Mouse (Mus musculus): Measurements from ENCODE around the gene Soga1. TPM values are rescaled to one million over a fixed set of nuclear protein-coding genes. Genes with fewer than 3 reads are reported as not detected.

Soga1 gene
- total RNA-seq, 2 experiments from 2014 or later = 17.1 to 17.7 TPM

DNA sequence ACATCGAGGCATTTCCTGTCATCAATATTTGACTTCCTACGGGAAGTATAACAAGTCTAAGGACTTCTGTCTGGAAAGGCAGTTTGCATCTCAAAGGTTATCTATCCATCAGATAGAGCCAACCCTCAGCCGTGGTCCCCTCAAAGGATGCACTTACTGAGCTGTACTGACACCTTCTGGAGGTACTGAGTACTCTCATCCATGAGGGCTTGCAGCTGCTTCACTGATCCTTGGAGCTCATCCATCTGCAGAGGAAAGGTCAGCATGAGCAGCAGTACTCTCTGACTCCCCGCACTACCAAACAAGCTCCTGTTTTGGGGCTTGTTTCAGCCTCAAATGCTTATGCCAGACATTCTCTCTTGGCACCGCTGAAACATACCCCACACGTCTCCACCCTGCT is 82.5 kb downstream of the Soga1 start:
- peak; percentile 34 to 49 for DNase-seq (ENCODE audit: low spot score in 2 of 2)

DNA sequence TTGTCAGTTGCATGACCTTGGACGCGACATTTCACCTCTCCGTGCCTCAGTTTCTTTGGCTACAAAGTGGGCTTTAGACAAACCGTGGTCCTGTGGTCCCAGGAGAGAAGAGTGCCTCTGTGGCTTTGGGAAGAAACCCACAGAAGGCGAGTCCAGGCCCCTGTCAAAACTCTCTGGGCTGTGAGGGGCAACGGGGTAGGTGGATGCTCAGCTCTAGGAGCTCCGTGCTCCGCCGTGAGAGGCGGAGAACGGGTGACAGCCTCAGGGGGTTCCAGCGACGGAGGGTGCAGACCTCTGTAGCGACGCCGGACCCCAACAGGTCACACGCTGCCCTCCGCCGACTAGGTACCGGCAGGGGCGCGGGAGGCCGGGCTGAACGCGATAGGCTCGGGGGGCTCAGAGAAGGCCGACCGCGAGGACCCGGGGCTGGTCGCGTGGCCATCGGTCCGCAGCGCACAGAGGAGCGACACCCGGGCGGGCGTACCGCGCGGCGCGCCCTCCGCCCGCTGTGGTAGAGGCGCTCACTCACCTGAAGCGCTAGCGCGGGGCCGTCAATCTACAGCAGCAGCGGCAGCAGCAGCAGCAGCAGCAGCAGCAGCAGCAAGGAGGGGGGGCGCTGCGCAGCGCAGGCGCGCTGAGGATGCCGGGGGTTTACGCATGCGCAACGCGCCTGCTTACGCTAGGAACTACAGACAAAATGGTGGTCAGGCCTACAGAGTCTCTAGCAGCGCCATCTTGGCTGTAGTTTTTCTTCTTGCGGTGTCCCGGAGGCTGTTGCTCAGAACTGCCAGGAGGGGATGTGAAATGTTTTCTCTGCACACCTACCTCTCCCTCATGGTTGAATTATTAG is 87.4 kb downstream of the Soga1 start, which contains the start of gene Ndrg3:
Gene Ndrg3, minus strand, starts transcription at position 587 of the 850 bp plus-strand sequence.
- DNase-seq (ENCODE audit: low spot score in 2 of 2) = peak; percentile 93 to 96

DNA sequence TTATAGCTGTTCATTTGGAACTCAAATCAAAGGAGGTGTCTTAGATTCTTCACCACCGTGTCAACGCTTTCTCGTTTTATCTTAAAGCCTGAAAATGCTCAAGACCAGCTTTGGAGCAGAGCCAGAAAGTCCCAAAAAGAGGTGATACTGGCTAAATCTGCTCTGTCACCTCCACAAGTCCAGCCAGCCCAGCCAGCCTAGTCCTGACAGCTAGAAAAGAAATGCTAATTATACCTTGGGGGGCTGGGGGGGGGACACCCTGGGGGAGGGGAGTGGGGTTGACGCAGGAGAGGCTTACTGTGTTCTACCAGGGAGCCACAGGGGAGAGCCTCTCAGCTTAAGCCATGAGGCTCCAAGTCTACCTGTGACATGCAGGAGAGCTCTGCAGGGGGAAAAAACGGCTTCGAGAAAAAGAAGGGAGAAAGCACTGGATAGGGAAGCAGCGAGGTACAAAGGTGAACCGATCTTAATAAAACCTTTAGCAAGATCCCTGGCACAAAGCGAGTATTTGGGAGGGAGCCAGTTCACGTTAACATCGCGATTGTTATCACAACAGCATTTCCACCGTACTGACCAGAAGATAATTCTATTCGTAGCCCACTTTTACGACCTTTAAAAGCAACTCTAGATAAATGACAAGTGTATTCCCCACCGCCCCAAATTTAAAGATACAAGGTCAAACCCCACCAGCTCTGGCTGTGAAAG is 88.2 kb downstream of the Soga1 start:
- DNase-seq (ENCODE audit: low spot score in 2 of 2) = peak in 1 of 2 experiments; percentile 39

DNA sequence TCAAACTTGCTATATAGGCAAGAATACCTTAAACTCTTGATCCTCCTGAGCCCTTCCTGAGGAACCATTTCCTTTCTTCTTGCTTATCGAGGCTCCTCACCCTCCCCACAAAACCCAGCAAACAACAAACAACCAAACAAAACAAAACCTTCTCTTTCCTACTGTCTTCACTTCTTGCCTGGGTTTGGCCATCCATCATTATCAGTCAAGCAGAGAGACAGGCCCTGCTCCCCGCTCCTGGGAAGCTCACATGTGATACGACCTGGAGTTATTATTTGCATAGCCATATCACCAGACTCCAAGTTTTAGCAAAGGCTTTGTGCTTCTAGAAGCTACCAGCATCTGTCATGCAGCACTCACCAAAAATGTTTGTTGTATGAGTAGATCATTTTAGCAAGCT is 91.7 kb downstream of the Soga1 start:
- DNase-seq (ENCODE audit: low spot score in 2 of 2) = no peak

DNA sequence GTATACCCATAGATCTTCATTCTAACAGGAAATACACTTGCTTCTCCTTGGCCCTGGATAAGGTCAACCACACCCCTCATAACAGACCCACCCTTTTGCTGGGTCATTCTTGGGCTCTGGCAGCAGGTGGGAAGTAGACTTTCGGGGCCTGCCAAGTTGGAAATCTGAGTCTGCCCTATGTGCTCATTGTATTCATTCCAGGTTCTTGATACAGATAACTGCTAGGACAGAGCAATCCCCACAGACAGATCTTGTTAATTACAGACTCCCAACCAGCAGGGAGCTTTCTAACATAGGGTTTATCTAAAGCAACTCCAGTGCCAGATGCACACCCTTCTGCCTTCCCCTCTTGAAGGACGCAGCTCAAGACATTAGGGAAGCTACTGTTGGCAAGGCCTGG is 96.2 kb downstream of the Soga1 start:
- DNase-seq (ENCODE audit: low spot score in 2 of 2) = no peak

DNA sequence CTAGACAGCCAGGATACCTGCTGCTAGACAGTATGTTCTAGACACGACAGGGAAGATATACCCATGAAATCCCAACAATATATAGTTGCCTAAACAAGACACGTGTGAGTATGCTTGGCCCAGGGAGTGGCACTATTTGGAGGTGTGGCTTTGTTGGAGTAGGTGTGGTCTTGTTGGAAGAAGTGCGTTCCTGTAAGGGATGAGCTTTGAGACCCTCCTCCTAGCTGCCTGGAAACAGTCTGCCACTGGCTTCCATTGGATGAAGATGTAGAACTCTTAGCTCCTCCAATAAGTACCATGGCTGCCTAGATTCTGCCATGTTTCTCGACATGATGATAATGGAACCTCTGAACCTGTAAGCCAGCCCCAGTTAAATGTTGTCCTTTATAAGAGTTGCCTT is 97.8 kb downstream of the Soga1 start:
- no peak for DNase-seq (ENCODE audit: low spot score in 2 of 2)

DNA sequence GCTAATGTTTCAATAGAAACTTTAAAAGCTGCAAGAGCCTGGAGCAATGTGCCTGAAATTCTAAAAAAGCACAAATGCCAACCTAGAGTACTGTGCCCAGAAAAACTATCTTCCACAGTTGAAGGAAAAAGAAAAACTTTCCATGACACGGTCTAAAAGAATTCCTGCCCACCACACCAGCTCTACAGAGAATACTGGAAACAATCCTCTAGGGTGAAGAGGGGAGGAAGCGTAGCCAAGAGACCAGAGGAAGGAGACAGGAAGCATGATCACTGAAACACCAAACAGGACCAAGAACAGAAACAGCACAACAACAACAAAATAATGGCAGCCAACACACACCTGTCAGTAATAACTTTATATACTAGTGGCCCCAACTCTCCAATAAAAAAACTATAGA is 99.0 kb downstream of the Soga1 start:
- no peak for DNase-seq (ENCODE audit: low spot score in 2 of 2)

DNA sequence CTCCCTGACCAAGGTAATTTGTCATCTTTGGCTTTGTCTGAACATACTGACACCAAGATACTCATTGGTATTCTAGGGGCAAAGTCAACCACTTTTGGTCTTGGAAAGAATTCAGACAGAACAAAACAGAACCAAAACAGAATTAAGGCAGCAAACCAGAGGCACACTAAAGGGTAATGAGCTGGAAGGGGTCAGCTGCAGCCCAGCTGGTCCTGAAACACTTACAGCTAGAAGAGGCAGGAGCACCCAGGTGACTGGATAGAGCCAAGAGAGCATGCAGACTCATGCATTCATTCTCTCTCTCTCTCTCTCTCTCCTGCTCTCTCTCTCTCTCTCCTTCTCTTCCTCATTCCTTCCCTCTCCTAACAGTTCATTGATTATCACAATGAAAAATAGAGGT is 102.3 kb downstream of the Soga1 start:
- DNase-seq (ENCODE audit: low spot score in 2 of 2) = no peak

DNA sequence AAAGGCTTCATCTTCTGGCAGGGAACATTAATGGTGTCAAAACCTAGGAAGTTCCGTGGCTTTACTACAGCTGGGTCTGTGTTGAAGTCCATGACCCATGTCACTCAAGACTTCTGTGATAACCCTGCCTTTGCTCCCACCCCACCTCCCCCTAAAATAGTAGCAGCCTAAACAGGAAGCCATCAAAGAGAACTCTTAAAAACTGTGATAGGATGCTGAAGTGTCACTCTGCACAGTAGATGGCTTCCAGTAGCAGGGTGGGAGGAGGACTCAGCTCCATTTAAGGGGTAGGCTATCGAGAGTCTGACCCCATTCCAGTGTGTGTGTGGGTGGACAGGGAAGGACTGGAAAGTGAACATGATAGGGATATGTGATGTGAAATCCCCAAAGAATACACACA is 104.1 kb downstream of the Soga1 start:
- no peak for DNase-seq (ENCODE audit: low spot score in 2 of 2)

DNA sequence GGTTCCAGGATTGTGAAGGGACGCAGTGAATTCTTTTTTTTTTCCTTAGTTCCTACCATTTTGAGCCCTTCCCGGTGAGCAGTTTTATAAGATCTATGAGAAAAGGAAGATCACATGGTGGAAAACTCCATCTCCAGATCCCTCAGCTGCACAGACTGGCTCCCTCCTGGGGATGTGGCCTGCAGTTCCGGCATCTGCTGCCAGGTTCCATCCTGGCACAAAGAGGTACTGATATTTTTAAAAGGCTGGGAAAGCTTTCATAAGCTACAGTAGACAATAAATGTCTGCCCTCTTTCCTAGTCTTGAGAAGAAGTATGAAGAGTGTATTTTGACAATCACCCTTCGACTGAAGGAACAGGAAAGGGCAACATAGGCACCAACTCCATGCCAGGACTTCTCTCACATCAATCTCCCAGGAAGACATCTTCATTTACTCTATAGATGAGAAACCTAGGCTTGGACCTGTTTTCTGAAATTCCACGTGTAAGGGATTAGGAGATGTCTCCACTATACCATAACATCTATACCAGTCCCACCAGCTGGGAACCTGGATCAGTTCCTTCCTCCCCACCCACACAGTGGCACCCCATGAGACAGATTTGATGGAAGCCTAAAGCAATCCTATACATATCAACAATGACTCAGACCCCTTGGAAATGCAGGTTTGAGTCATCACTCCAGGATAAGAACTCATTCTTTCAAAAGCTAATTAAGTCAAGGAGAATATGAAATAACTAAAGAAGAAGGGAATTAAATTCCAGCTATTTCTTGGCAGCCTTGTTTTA is 105.5 kb downstream of the Soga1 start:
- peak; percentile 76 to 77 for DNase-seq (ENCODE audit: low spot score in 2 of 2)

DNA sequence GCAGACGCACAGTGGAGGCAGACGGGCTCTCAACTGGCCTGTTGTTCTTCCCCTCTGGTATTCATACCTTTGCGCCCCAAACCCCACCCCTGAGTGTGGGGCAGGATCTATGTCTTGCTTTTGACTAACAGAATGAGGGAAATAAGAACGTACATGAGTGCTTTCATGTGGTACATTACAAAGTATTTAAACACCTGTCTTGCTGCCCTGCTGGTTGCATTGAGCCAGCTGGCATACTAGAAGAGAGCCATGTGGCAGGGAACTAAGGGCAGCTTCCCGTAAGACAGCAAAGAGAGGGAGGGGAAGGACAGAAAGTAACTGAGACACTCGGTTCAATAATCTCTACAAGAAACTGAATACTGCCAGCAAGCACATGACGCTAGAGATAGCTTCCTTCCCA is 108.8 kb downstream of the Soga1 start:
- no peak for DNase-seq (ENCODE audit: low spot score in 2 of 2)

DNA sequence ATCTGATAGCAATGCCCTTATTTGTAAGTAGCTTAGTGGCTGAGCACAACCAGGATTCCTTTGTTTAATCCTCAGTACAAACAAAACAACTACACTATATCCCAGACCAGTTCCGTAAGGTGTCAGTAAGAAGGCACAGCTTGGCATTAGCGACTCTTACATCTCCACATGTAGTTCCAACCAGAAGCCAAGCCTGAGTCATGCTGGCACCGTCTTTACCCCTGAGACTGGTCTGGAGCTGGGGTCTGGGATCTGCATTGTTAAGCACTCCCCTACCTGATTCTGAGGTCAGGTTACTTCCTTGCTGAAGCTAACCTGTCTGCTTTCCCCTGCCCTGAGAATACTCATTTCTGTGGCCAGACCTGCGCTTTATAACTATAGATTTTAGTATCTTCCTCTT is 110.6 kb downstream of the Soga1 start:
- no peak for DNase-seq (ENCODE audit: low spot score in 2 of 2)

DNA sequence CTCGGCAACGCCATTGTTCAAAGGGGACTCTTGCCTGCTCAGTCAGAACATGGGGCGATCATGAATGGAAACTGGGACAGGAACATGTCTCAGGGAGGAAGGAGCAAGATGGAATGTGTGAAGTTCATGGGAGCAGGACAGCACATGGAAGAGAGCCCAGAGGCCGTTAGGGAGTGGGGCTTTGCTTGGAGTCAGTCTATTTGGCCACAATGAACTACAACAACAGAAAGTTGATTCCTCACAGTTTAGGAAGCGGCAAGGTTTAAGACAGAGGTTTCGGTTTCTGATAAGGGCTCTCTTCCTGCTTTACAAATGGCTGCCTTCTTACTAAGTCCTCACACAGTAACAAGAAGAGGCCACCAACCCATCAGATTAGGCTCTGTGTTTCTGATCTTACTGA is 111.7 kb downstream of the Soga1 start:
- DNase-seq (ENCODE audit: low spot score in 2 of 2) = no peak

Other genes with a start within 250 kb of the Soga1 start
- 1 to 10 TPM in 1 of 2 experiments, under 1 TPM in 1; 0.40 to 1.3 TPM for gene Tgif2, start 239.2 kb downstream of the Soga1 start, total RNA-seq (2021)
- gene 4930518I15Rik, start 221.3 kb downstream of the Soga1 start, total RNA-seq (2021) = 1 to 10 TPM; 1.7 to 2.9 TPM
- 10 to 100 TPM; 89.8 to 97.6 TPM for gene Rab5if, start 216.1 kb downstream of the Soga1 start, total RNA-seq (2021)
- gene Sla2, start 192.1 kb downstream of the Soga1 start, total RNA-seq (2021) = under 1 TPM; 0.63 to 0.82 TPM
- gene Ndrg3, start 87.2 kb downstream of the Soga1 start, total RNA-seq (2021) = 100 to 1,000 TPM; 446 to 471 TPM
- 1 to 10 TPM; 4.8 to 5.6 TPM for gene Dsn1, start 72.1 kb downstream of the Soga1 start, total RNA-seq (2021)
- gene Tldc2, start 7.8 kb upstream of the Soga1 start, total RNA-seq (2021) = not detected
- gene Samhd1, start 56.0 kb upstream of the Soga1 start, total RNA-seq (2021) = 10 to 100 TPM; 12.7 to 13.9 TPM
- gene Rbl1, start 125.3 kb upstream of the Soga1 start, total RNA-seq (2021) = 1 to 10 TPM; 1.4 to 1.8 TPM
- gene Rpn2, start 199.8 kb upstream of the Soga1 start, total RNA-seq (2021) = 100 to 1,000 TPM; 136 to 138 TPM
- gene Mroh8, start 200.3 kb upstream of the Soga1 start, total RNA-seq (2021) = 1 to 10 TPM; 1.3 to 1.6 TPM

Measured in left cerebral cortex, adult 18-20 months (tissue).